Mouse (Mus musculus) brain, adult 2 months (tissue): ENCODE measurements at regions not wholly inside any gene's neighbourhood (a gene's known extent, or its start where the extent isn't known, plus 50 kb on each side); places are given as distances from the start of the nearest gene placed in this dataset.
"Not testable (repeated sequence)": the region's sequence is repeated elsewhere in the genome, so short reads cannot be mapped to it uniquely, and the experiment has no call there.

Experiments used
- DNase-seq: peaks from one replicate; pipeline ENCODE4 v3.0.0; 2011; ENCODE audit warnings: low read depth, low spot score

GRCm38 (mm10) chr14:16074089-16074488 lies 175.0 kb upstream of the Ngly1 start:
- DNase-seq = peak; percentile 92

GRCm38 (mm10) chr14:16079096-16079495 lies 170.0 kb upstream of the Ngly1 start:
- DNase-seq = no peak

- DNase-seq = not testable (repeated sequence)
Measured at GRCm38 (mm10) chr14:16087231-16087630, 161.8 kb upstream of the Ngly1 start.

GRCm38 (mm10) chr14:16092391-16093132 lies 156.5 kb upstream of the Ngly1 start:
- DNase-seq = peak; percentile 98

GRCm38 (mm10) chr14:16093133-16093505 lies 156.0 kb upstream of the Ngly1 start:
- peak; percentile 99 for DNase-seq

- DNase-seq = no peak
Measured at GRCm38 (mm10) chr14:16109414-16109813, 139.7 kb upstream of the Ngly1 start.

- no peak for DNase-seq
Measured at GRCm38 (mm10) chr14:16132672-16133071, 116.4 kb upstream of the Ngly1 start.

GRCm38 (mm10) chr14:16133410-16133809 lies 115.7 kb upstream of the Ngly1 start:
- DNase-seq = no peak

GRCm38 (mm10) chr14:16136187-16136586 lies 112.9 kb upstream of the Ngly1 start:
- peak; percentile 23 for DNase-seq

- DNase-seq = no peak
Measured at GRCm38 (mm10) chr14:16144299-16144698, 104.8 kb upstream of the Ngly1 start.

- no peak for DNase-seq
Measured at GRCm38 (mm10) chr14:16146811-16147210, 102.3 kb upstream of the Ngly1 start.

- DNase-seq = no peak
Measured at GRCm38 (mm10) chr14:16151815-16152214, 97.3 kb upstream of the Ngly1 start.

- DNase-seq = peak; percentile 73
Measured at GRCm38 (mm10) chr14:16152702-16153101, 96.4 kb upstream of the Ngly1 start.

- DNase-seq = no peak
Measured at GRCm38 (mm10) chr14:16155106-16155505, 94.0 kb upstream of the Ngly1 start.

GRCm38 (mm10) chr14:16170226-16170625 lies 78.9 kb upstream of the Ngly1 start:
- DNase-seq = no peak

GRCm38 (mm10) chr14:16172261-16172660 lies 76.8 kb upstream of the Ngly1 start:
- DNase-seq = no peak

- DNase-seq = no peak
Measured at GRCm38 (mm10) chr14:16173292-16173691, 75.8 kb upstream of the Ngly1 start.

- peak; percentile 75 for DNase-seq
Measured at GRCm38 (mm10) chr14:16178227-16178626, 70.9 kb upstream of the Ngly1 start.

GRCm38 (mm10) chr14:16181822-16182221 lies 67.3 kb upstream of the Ngly1 start:
- peak; percentile 36 for DNase-seq

GRCm38 (mm10) chr14:16185246-16185645 lies 63.8 kb upstream of the Ngly1 start:
- no peak for DNase-seq
